Mouse (Mus musculus) lung, postnatal 14 days (tissue): ENCODE data around the gene Igf2.

Experiments used
- DNase-seq: peaks from one replicate; pipeline ENCODE4 v3.0.0; 2021

Gene Igf2

DNA sequence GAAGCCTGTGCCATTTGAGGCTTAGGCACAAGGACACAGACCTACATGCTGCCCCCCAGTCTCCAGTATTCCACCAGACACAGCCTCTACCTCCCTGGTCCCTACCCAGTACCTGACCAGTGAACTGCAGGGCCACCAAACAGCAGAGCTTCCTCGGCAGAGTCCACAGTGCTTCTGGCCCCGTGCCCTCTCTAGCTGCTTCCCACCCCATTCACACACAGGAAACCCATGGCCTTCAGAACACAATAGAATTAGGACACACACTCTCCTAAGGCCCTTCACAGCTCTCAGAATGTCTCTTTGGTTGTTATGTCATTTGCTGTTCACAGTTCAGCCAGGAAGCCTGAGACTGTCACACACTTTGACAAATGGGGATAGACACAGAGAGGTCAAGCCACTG lies at the start of gene Igf2:
Igf2 (minus strand) TSS at position 158 of the 400 bp plus-strand sequence.
- DNase-seq, result no peak

DNA sequence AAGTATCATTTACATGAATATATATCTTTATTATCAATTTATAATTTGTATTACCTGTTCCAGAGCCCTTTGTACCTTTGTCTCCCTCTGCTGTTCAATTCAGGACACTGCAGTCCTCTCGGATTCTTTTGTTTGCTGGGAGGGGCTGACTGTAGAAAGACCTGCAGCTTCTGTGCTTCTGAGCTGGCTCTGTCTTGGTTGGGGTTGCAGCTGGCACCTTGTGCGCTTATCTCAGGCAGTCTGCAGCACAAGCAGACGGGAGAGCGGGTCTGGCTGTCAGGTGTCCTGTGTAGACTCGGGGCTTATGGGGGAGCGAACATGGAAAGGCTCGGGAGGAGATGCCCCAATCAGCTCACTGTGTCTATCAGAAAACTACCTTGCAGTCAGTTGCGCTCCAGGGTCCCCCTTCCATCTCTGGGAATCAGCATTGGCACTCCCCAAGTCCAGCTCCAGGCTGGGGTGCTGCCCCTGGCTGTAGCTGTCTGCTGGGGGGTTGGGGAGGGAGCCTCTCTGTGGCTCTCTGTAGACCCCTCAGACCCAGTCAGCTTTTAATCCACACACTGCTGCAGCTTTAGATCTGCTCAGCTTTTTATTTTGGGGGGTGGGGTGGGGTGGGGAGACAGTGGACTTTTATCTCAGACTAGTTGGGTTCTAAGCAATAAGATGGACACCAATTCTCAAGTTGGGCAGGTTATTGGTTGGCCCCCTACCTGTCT lies 48.3 kb upstream of the Igf2 start:
- DNase-seq, result peak; percentile 56

DNA sequence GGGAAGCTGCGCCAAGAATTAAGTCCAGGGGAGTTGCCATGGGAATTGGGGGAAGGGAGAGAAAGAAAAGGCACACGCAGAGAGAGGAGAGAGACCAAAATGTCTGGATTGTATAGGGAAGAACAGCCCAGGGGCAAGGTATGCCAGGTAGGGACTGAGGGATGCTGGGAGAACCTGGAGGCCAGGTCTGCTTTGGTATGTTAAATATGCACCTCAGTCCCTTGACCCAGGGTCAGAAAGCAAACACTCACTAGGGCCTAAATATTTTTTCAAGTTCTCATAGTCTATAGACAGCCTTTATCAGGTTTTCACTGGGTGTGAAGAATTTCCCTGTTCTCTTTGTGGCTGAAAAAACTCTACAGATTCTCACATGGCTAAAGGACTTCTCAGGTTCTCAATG lies 40.3 kb upstream of the Igf2 start:
- DNase-seq, result no peak

DNA sequence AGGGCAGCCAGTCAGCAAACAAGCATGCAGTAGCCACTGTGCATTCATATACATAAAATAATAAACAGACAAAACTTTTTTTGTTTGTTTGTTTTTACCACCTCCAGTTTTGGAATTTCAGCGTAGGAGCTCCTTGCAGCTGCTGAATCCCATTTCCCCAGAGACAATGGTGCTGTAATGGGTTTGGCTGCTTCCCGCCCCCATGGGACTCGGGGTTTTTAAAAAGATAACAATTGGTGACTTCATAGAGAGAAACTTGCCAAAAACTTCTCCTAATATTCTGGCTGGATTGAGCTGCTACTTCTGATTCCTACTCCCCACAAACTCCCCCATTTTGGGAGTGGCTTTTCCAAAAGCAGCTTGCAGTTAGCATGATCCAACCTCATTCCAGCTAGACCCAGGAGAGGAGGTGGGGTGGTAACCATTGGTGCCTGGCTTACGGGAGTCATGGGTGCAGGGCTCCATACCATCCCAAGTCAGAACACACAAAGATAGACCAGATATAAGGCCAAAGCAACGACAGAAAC lies 32.8 kb upstream of the Igf2 start:
- DNase-seq, result no peak

DNA sequence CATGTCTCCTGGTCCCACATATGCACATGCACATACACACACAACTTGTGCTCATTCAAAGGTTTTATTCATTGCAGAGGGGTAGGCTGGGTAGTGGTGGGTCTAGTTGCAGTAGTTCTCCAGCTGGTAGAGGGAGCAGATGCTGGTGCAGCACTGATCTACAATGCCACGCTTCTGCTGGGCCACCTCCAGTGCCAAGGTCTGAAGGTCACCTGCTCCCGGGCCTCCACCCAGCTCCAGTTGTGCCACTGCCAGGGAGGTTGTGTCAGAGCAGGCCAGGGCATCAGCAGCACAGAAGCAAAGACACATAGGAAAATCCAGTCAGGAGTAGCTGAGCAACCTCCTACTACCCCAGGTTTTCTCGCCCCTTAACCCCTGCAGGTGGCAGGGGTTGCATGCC lies 12.0 kb upstream of the Igf2 start:
- no peak for DNase-seq

DNA sequence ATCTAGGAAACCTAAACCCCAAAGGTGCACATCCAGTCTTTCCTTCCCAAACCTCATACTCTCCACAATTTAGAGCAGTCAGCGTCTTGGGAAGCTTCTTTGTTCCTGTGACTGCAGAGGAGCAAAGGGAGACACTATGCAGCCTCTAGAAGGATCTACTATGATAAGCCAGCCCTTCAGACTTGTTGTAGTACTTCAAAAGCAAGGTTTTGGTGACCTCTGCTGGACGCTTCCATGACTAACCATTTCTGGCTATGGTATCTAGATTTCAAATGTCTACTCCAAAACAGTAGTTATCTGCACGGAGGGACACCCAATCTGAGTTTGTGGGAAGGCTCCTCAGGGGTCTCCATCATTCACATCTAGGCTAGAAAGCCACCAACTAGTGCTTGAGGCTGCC lies 9.0 kb upstream of the Igf2 start:
- peak; percentile 71 for DNase-seq

DNA sequence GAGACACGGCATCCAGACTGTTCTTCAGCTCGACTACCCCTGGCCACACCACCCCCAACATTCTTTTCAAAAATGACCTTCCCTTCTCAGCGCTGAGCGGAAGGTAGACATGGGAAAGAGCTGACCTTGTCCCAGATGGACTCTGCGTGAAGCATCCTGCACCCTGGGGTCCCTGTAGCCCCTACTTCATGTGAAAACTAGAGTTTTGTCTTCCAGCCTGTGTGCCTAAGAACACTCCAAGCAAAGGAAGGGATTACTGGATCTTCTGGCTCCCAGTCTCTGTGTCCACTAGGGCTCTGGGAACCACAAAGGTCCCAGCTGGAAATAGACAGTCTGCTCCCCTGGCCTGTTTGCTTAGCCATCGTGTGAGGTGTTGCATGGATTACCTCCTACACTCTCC lies 8.5 kb upstream of the Igf2 start:
- DNase-seq, result no peak

DNA sequence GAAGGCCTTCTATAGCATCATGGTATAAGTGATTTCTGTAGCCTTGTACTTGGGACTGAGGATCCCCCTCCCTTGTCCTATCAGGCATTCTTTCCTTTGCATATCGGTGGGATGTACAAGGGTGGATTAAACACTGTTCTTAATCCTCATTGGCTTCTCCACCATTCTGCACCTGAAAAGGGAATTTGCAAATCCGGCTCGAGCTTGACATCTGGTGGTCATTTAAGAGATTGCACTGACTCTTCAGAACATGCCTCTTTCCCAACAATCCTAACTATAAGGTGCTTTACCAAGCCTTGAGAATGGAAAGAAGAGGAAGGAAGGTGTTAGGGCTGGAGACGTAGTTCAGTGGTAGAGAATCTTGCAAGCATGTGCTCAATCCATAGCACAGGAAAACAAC lies 5.5 kb upstream of the Igf2 start:
- DNase-seq, result peak; percentile 63

DNA sequence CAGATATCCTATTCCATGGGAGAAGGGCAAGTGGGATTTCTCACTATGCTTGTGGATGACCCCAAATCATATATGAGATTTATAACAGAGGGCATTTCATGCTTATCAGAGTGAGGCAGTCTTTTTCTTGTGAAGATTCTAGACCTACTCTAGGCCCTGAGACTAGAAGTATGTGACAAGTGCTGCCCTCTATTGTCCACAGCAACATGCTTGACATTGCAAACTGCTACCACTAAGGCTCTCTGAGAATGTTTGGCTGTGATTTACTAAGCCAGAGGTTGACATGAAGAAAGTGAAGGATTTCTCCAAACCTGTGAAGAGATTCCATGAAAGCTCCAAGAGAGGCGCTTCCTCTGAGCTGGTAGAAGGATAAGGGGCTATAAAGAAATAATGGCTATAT lies 4.5 kb upstream of the Igf2 start:
- DNase-seq, result no peak

DNA sequence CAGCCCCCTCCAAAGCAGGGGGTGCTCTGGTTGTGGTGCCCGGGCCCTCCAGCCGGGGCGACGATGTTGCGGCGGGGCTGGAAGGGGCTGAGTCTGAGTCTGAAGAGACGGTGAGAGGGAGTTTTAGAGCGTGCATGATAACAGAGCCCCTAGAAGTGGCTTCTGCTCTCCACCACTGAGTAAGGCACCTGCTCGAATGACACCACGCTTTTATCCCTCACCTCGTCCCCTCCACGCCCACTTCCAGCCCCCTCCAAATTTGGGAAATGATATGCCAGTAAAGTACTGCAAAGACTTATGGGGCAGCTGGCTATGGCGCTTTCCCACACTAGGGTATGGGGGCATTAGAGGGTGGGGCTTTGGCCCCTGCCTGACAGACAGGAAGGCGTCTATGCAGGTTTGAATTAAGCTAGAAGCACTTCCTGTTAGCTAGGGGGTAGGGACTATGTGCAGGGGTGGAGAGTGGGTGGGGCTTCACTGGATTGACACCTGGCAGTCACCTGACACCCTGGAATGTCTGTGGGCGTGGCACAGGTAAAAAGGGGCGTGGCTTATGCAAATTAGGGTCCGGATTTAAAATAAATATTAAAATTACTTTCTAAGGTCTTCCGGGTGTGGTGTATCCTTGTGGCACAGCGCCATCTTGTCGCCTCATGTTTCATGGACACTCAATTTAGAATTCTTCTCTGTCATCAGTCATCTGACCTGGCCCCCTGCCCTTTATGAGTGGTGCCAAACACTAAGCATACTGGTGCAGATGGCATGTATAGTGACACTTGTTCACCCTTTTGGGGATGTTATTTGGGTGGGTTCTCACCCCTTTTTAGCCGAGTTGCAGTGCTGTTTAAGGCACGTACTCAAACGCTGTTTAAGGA lies 3.4 kb upstream of the Igf2 start, which contains the start of gene Gm49394:
Gm49394 (minus strand) TSS at position 192 of the 875 bp plus-strand sequence.
- DNase-seq, result no peak

DNA sequence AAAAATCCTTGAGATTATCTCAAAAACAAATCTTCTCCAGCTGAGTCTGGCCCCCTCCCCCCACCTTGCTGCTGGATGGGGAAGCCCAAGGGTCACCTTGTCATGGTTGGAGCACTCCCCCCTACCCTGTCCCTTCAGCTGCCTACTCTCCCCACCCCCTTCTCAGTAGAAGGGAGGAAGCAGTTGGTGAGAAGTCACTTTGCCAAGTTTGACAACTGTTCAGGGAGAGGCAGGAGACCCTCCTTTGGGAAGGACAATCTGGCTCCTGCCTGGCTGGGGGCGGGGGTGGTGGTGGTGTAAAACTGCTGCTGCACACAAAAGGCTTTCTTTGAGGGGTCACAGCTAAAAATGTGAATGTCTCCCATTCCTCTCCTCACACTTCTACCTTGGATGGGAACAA lies 1.7 kb upstream of the Igf2 start:
- no peak for DNase-seq

DNA sequence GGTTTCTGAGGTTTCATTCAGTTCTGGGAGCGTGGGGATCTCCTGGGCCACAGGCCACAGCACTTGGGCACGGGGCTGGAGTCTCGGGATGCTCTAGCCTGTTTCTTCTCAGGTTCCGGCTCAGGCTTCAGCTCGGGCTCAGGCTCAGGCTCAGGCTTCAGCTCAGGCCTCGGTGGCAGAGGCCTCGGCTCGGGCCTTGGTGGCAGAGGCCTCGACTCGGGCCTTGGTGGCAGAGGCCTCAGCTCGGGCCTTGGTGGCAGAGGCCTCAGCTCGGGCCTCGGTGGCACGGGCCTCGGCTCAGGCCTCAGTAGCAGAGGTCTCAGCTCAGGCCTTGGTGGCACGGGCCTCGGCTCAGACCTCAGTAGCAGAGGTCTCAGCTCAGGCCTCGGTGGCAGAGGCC lies 905 bp upstream of the Igf2 start:
- DNase-seq, result no peak

DNA sequence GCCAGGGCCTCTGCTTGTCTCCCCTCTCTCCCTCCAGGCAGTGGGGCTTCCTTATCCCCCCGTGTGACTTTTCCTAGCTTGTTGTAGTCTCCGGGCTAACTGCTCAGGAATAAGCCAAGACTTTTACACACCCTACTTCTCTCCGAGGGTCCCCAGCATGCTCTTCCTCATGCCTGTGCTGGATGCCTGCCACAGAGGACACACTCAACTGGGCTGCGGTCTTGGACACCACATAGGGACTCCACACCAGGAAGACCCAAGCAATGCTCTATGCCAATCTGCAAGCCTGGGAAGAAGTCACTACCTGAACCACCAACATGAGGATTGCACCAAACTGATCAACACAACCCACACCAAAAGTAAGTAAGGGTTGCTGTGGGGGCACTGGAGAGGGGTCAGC lies 507 bp downstream of the Igf2 start:
- DNase-seq, result no peak

DNA sequence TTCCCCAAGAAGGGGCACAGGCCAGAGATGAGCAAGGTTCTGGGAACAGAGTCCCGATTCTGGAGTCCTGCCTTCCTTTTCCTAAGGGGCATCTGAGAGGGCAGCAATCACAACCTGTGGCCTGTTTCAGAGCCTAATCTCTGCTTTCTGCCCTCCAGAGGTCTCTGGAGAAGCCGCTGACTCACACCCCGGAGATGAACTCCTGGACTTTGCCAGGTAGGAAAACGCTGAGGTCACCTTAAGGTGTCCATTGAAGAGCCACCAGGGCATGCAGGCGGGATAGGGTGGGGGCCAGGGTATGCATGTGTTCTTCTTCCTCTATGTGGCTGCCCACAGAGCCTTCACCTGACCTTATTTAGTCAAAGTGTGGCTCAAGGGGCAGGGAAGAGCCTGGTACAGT lies 1.3 kb downstream of the Igf2 start:
- no peak for DNase-seq

DNA sequence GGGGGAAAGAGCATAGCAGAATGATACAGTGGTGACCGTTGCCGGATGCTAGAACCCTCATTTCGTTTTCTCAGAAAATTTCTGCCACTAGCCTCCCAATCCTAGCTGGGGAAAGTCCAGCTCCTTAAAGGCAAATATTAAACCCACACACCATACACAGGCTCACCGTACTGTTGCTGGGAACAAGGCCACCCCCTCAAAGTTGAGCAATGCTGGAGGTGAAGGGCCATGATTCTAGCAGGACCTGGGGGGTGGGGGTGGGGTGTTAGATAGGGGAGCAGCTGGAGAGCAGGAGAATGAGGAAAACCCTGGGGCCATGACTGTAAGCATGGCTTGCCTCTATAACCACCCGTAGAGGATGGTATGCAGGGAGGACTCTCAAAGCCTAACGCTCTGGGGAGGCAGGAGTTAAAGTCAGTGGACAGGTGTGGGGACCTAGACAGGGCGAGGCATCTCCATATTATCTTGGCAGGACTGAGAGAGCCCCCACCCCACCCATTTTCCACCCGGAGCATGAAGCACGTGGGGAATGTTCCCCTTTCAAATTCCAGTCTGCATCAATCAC lies 2.1 kb downstream of the Igf2 start:
- DNase-seq, result no peak

DNA sequence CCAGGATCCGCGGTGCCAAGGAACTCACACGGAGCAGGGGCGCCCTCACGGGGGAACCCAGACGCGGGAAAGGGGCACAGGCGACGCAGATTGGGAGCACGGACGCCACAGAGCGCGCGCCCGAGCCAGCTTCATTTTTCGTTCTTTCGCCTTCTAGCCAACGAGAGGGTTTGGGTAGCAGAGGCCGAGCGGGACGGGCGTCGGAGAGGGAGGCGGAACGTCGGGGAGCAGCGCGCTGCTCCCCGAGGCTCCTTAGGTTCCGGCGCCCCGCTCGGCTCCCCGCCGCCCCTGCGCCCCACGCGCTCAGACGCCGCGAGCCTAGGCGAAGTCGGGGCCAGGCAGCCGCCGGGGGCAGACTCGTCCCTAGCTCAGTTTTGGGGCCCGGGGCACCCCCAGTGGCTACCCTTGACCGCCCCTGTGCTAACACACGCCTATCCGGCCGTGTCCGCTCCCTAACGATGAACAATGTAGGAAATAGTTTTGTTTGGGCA lies 2.6 kb downstream of the Igf2 start:
- no peak for DNase-seq

DNA sequence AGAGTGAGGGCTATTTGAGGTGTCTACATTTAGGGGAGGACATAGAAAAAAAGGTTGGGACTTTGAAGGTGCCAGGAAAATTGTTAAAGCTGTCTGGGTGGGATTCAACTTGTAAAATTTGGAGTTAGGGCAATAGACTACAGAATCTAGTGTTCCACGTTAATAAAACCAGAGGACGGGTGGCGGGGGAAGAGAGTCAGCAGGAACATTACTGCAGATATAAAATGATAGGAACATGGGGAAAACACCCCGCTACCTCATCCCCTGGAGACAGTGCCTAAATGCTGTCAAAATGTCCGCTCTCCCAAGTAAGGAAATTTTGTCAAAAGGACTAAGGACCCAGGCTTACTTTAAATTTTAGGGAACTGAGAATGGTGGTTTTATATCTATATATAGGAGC lies 3.5 kb downstream of the Igf2 start:
- DNase-seq, result no peak

DNA sequence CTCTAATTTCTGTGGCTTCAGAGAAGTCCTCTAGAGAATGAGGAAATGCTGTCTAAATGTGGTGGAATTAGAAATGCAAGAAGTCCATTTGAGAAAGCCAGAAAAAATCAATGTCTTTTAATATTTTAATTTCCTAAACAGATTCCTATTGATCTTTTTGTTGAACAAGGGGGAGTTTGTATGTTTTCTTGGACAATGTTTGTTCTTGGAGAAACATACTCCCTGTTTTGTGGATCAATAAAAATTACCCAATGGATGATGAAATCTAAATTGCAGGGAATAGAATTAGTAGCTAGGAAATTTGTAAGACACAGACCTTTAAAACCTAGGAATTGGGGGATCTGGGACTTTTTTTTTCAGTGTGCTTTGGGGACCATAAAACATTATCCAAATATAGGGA lies 4.8 kb downstream of the Igf2 start:
- no peak for DNase-seq

DNA sequence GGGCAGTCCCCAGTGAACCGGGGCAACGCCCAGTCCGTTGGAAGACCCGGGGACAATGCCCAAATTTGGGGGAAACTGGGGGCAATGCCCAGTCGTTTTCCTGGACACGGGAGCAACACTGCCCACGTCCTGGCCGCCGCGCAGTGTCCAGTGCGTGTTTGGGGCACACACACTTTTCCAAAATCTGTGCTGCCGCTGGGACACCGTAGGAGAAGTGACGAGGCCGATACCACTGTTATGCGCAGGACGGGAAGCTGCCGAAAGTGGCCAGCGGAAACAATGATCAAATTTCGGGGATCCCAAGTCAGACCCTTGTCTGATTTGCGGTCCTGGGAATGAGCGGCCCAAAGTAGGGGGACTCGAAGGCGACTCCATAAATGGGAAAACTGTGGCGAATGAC lies 5.6 kb downstream of the Igf2 start:
- DNase-seq, result no peak

DNA sequence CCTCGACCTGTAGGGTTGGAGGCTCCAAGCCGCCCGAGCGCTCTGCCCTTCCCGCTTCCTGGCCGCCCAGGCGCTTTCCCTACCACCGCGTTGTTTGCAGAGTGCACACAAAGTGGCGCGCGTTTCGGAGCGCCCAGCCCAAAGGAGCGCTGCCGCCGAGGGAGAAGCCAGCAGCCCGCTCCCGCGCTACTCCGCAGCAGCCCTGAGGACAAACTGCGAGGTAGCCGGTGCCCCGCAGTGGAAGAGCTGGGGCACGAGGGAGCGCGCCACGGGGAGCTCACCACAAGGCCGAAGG lies 6.0 kb downstream of the Igf2 start:
- no peak for DNase-seq

DNA sequence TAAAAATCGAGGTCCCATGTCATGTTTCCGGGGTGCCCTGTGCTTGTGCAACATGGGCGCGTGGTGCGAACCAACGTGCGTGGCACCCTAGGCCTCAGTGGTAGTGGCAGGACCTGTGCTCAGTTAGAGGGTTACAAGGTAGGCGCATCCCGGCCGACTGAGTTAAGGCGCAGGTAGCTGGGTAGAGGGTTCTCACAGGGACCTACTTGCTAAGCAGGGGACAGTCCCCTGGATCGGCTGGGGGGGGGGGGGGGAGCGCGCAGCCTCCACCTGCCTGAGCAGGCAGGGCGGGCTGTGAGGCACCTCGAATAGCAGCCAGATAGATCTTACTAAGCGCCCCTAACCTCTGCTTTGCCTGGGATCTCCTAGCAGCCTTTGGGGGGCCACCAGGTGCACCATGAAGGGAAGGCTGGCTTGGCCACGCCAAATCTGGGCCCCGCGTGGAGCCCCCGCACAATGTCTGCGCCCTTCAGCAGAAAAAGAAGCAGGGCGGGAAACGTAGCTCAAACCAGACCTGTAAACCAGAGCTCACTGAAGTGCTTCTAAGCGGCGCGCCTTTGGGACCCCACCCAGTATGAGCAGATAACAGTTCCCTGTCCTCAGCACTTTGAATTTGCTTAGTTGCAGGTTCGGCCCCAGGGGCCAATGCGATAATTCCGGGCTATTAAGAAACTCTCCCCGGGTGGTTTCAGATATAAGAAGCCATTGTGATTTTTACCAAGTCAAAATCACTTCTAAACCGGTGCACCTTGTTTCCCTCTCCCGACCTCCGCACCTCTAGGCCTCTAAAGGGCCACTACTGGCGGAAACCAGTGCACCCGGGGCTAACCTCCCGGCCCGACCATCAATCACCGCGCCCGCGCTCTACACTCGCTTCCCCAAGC lies 6.6 kb downstream of the Igf2 start:
- no peak for DNase-seq

DNA sequence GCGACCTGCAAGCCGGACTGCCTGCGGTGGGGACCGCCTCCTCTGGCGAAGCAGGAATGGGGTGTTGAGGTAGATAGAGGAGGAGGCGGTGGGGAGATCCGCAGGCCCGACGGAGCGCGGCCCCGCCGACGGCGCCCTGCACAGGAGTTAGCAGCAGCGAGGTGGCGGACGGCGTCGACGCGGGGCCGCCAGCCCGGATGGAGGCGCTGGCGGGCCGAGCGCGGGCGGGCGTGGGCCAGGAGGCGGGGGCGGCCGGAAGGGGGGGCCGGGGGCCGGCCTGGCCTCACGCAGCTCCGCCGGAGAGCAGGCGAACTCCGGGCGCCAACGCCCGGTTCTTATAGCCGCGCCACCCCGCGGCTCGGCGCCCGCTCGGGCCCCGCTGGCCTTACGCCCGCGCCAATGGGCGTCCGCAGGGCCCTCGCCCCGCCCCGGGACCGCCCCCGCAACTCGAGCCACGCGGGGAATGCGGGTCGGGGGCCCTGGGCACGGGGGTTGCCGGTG lies 7.4 kb downstream of the Igf2 start:
- peak; percentile 19 for DNase-seq
